Mouse (Mus musculus) spleen, adult 18-20 months (tissue): ENCODE measurements around the gene Rnf130.

Experiments used
- DNase-seq, 2 experiments: peaks; one replicate each; pipeline ENCODE4 v3.0.0; 2022; ENCODE audit warnings: mixed read lengths in 2 of 2

The Rnf130 gene

GRCm38 (mm10) chr11:50139571-50139970, 114.4 kb downstream of the Rnf130 start:
- DNase-seq: no peak

- DNase-seq: no peak
Measured at GRCm38 (mm10) chr11:50145529-50145928, 120.4 kb downstream of the Rnf130 start.

- DNase-seq: no peak
Measured at GRCm38 (mm10) chr11:50146121-50146520, 121.0 kb downstream of the Rnf130 start.

GRCm38 (mm10) chr11:50147267-50147957, 122.3 kb downstream of the Rnf130 start:
- no peak for DNase-seq

GRCm38 (mm10) chr11:50147958-50148476, 122.9 kb downstream of the Rnf130 start:
- DNase-seq: no peak

- DNase-seq: no peak
Measured at GRCm38 (mm10) chr11:50149200-50149599, 124.1 kb downstream of the Rnf130 start.

GRCm38 (mm10) chr11:50149603-50150150, 124.5 kb downstream of the Rnf130 start:
- no peak for DNase-seq

GRCm38 (mm10) chr11:50151374-50151773, 126.2 kb downstream of the Rnf130 start:
- no peak for DNase-seq

GRCm38 (mm10) chr11:50154166-50154565, 129.0 kb downstream of the Rnf130 start:
- DNase-seq: no peak
